Mouse (Mus musculus): ENCODE results near the gene Phactr1. TPM values are rescaled to one million over a fixed set of nuclear protein-coding genes. Genes with fewer than 3 reads are reported as not detected.

Phactr1 gene
- total RNA-seq, 4 experiments from 2014 or later = 3.8 to 9.0 (median 6.7) TPM

DNA sequence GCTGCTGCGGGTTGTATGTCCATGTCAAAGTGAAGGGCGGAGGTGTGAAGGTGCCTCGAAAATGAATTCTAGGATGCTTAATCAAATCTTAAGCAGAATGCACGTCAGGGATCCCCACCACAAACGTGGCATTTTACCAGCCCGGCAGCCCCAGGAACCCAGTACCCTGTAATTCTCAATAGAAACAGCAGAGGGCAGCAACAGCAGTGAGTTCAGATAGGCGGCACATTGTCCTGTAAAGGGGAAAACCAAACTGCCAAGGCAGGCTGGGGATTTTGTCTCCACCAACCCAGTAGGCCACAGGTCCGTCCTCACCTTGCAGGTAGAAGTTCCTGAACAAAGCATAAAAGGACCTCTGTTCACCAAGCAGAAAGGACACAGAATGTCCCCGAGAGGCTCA is 492.8 kb downstream of the Phactr1 start:
- peak; percentile 86 for DNase-seq (ENCODE audit: low spot score)

DNA sequence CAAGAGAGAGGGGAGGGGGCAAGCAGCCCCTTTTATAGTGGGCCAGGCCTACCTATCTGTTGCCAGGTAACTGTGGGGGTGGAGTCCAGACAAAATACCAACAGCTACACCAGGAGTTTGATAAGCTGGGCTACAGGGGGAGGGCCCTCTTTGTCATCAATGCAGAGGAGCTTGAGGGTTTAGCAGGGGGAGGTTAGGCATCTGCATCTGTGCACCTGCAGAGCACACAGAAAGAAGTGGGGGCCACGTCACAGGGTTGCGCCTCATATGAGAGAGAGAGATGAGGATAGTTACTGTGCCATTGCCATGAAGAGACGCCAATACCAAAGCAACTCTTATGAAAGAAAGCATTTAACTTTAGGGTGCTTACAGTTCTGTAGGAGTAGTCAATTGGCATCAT is 496.3 kb downstream of the Phactr1 start:
- DNase-seq (ENCODE audit: low spot score) = no peak

DNA sequence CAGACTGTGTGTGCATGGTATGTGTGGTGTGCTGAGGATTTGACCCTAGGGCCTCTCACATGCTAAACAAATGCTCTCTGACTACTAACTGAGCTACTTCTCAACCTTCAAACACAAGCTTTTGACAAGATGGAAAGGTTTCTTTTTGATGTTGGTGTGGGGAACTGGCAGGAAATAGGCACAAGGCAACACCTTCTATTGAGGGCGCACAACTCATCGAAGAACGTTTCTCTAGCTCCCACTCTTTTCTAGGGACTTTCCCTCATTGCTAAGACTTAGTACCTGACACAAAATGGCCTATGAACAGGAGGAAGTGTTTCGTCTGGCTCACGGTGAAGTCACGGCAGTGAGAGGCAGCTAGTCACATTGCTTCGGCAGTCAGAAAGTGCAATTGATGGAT is 496.9 kb downstream of the Phactr1 start:
- no peak for DNase-seq (ENCODE audit: low spot score)

DNA sequence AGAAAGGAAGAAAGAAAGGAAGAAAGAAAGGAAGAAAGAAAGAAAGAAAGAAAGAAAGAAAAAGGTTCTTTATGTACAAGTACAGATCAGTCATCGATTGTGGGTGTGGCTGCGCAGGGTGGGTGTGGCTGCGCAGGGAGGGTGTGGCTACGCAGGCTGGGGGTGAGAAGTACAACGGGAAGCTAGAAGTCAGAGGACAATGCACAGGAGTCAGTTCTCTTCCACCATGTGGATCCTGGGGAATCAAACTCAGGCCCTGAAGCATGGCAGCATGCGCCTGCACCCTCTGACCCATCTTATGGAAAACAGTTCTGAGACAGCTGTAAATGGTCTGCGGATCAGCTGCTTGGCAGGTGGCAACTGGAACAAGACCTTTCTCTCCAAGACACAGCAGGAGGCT is 500.7 kb downstream of the Phactr1 start:
- no peak for DNase-seq (ENCODE audit: low spot score)

DNA sequence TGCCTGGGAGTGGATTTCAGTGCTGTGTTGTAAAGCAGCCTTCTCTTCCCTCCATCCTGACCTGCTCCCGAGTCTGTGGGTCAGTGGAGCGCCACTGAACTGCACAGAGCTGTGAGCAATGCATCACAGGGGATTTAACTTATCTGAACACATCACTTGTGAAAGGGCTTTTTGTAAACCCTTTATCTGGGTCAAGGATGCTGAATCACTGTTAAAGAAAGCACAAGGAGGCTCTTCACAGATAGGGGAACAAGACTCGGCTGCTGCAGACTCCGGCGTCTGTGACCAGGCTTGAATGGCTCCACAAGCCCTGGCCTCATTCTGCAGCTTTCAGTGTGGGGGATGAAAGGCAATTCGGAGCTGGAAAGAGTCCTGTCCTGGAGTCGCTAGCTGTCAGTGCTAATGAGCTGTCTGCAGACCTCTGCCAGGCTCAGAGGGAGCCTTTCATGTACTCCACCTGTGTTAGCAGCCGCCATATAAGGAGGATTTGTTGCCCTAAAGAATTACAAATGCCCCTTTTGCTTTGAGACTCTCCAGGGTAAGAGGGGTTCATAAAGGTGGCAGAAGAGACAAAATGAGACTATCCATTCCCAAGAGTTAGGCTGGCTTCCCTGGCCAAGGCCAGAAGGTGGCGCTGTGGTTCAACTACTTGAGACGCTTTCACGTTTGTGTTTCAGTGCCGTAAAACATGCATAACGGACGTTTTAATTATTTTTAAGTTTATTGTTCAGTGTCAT is 502.2 kb downstream of the Phactr1 start:
- DNase-seq (ENCODE audit: low spot score) = peak; percentile 75

DNA sequence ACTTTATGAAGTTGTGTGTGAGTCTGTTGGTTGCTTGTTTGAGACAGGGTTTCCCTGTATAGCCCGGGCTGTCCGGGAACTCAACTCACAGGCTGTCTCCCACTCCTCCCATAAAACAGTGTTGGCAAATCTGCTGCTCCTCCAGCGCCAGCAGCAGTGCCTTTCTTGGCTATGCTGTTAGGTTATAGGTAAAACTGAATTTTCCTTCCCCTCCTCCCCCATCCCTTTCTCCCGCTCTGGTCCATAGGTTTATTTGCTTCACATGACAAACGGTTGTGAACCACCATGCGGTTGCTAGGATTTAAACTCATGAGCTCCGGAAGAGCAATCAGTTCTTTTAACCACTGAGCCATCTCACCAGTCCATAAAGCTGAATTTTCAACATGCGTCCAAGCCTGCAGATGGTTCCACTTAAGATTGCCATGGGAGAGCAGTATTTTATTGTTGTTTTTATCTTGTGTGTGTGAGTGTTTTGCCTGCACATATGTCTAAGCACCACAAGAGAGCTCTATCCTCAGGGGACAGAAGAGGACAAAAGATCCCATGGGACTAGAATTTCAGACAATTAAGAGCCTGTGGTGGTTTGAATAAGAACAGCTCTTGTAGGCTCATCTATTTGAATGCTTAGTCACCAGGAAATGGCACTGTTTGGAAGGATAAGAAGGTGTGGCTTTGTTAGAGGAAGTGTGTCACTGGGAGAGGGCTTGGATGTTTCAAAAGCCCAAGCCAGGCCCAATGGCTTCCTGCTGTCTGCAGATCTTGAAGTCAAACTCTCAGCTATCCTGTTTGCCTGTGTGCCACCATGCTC is 503.0 kb downstream of the Phactr1 start:
- DNase-seq (ENCODE audit: low spot score) = no peak

DNA sequence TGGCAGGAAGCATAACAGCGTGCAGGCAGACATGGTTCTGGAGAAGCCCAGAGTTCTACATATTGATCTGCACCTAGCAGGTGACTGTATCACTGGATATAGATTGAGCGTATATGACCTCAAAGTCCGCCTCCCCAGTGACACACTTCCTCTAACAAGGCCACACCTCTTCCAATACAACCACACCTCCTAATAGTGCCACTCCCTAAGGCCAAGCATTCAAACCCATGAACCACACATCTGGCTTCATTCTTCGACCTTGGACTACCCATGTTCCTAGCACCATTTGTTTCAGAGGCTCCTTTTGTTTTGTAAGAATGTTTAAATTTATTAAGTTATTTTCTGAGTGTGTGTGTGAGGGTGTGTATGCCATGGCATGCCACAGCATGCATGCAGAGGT is 507.3 kb downstream of the Phactr1 start:
- no peak for DNase-seq (ENCODE audit: low spot score)

All from heart, adult 8-10 months (tissue).